Mouse (Mus musculus) forebrain, embryonic 10.5 days (tissue): ENCODE results near the gene Lep. TPM values are rescaled to one million over a fixed set of nuclear protein-coding genes. Genes with fewer than 3 reads are reported as not detected.
A peak's percentile ranks its signal among the peaks of the same experiment; 100 is the strongest.

ENCODE experiments used
- DNase-seq: peaks from one replicate; pipeline ENCODE4 v3.0.0-alpha.2; 2017; ENCODE audit warnings: low spot score; ENCODE audit errors: extremely low spot score
- H3K27ac ChIP-seq: fragments of 300-500 bp; sonication (generic); 2 replicates; pipeline ENCODE4 v1.5.1; 2016; ENCODE audit warnings: mild to moderate bottlenecking
- H3K27me3 ChIP-seq: fragments of 300-500 bp; sonication (generic); 2 replicates; pipeline ENCODE4 v1.6.1; 2016; ENCODE audit warnings: mild to moderate bottlenecking; ENCODE audit not compliant: poor library complexity, severe bottlenecking
- H3K36me3 ChIP-seq: fragments of 300-500 bp; sonication (generic); replicated peaks from 2 replicates; pipeline ENCODE4 v1.6.1; 2016; ENCODE audit warnings: mild to moderate bottlenecking, moderate library complexity
- H3K4me1 ChIP-seq: fragments of 300-500 bp; sonication (generic); 2 replicates; pipeline ENCODE4 v1.6.1; 2016
- H3K4me3 ChIP-seq: fragments of 300-500 bp; sonication (generic); 2 replicates; pipeline ENCODE4 v1.5.1; 2016; ENCODE audit warnings: mild to moderate bottlenecking, moderate library complexity
- H3K9me3 ChIP-seq: fragments of 300-500 bp; sonication (generic); 2 replicates; pipeline ENCODE4 v1.6.1; 2016; ENCODE audit warnings: mild to moderate bottlenecking, moderate library complexity
- WGBS: fragments of 180-500 bp; shearing (Covaris S2); methylation state at CpG from one replicate; pipeline ENCODE4 v1.1.7; 2016; 5-methylcytosine and 5-hydroxymethylcytosine counted together
- polyA plus RNA-seq: library from polyadenylated mRNA; unstranded; fragments of >200 nt; fragmentation: Nextera tagmentation; extraction: Ambion mirVana; gene quantifications from 2 replicates; pipeline ENCODE4 v1.2.1, GENCODE M21; 2016

Gene Lep
- polyA plus RNA-seq, 1 experiment from 2014 or later = not detected

GRCm38 (mm10) chr6:29026766-29027165, 33.3 kb upstream of the Lep start:
- peaks cover 36% of the 10 kb centered on the region for H3K27me3 ChIP-seq
- peaks cover 26% of the 10 kb centered on the region for H3K4me1 ChIP-seq
- H3K27ac ChIP-seq = no peak overlapping the region
- H3K36me3 ChIP-seq = no peaks in the 10 kb centered on the region
- 42% methylated on average over 6 of the region's 6 CpGs for WGBS
- H3K9me3 ChIP-seq = peaks cover 5% of the 10 kb centered on the region; the same call in 1 of the 2 replicates
- DNase-seq = no peak
- H3K4me3 ChIP-seq = no peak overlapping the region

GRCm38 (mm10) chr6:29028129-29028528, 31.9 kb upstream of the Lep start:
- WGBS = 66% methylated on average over 5 of the region's 5 CpGs

GRCm38 (mm10) chr6:29029521-29029920, 30.5 kb upstream of the Lep start:
- Histone ChIP-seq H3K4me3 (no peak overlapping the region), H3K4me1 (peaks cover 21% of the 10 kb centered on the region), H3K27ac (no peak overlapping the region), H3K27me3 (peaks cover 19% of the 10 kb centered on the region), H3K9me3 (peaks cover 5% of the 10 kb centered on the region; the same call in 1 of the 2 replicates), H3K36me3 (no peaks in the 10 kb centered on the region)
- 82% methylated on average over 6 of the region's 6 CpGs for WGBS
- DNase-seq = no peak

More at GRCm38 (mm10) chr6:29028129-29028528, 31.9 kb upstream of the Lep start:
- H3K4me1 ChIP-seq = peaks cover 26% of the 10 kb centered on the region
- H3K4me3 ChIP-seq = no peak overlapping the region
- peaks cover 28% of the 10 kb centered on the region for H3K27me3 ChIP-seq
- peaks cover 5% of the 10 kb centered on the region; the same call in 1 of the 2 replicates for H3K9me3 ChIP-seq
- 0 out of 2 replicates have a peak overlapping the region, but pooled peaks have one; percentile 12 for H3K27ac ChIP-seq
- DNase-seq = no peak
- H3K36me3 ChIP-seq = no peaks in the 10 kb centered on the region

- Histone ChIP-seq H3K4me3 (no peak overlapping the region), H3K36me3 (no peaks in the 10 kb centered on the region), H3K9me3 (peaks cover 5% of the 10 kb centered on the region; the same call in 1 of the 2 replicates), H3K4me1 (peaks cover 16% of the 10 kb centered on the region), H3K27me3 (peaks cover 2% of the 10 kb centered on the region; the same call in 1 of the 2 replicates), H3K27ac (no peak overlapping the region)
- whole genome bisulfite sequencing = 89% methylated on average over 6 of the region's 6 CpGs
- no peak for DNase-seq
Measured at GRCm38 (mm10) chr6:29031216-29031615, 28.8 kb upstream of the Lep start.

- Histone ChIP-seq H3K4me1 (peaks cover 10% of the 10 kb centered on the region), H3K27me3 (no peaks in the 10 kb centered on the region), H3K4me3 (no peak overlapping the region), H3K9me3 (peaks cover 5% of the 10 kb centered on the region; the same call in 1 of the 2 replicates), H3K36me3 (no peaks in the 10 kb centered on the region), H3K27ac (no peak overlapping the region)
- no peak for DNase-seq
- WGBS = 91% methylated on average over 13 of the region's 13 CpGs
Measured at GRCm38 (mm10) chr6:29031704-29032310, 28.2 kb upstream of the Lep start.

- H3K4me3 ChIP-seq = no peak overlapping the region
- H3K9me3 ChIP-seq = peaks cover 5% of the 10 kb centered on the region; the same call in 1 of the 2 replicates
- H3K27ac ChIP-seq = no peak overlapping the region
- no peaks in the 10 kb centered on the region for H3K27me3 ChIP-seq
- 88% methylated on average over 12 of the region's 12 CpGs for WGBS
- H3K36me3 ChIP-seq = no peaks in the 10 kb centered on the region
- no peak for DNase-seq
- peaks cover 7% of the 10 kb centered on the region for H3K4me1 ChIP-seq
Measured at GRCm38 (mm10) chr6:29032411-29032810, 27.6 kb upstream of the Lep start.

- peaks cover 5% of the 10 kb centered on the region; the same call in 1 of the 2 replicates for H3K9me3 ChIP-seq
- no peak for DNase-seq
- H3K4me3 ChIP-seq = no peak overlapping the region
- no peak overlapping the region for H3K27ac ChIP-seq
- no peaks in the 10 kb centered on the region for H3K27me3 ChIP-seq
- 66% methylated on average over 7 of the region's 7 CpGs for WGBS
- H3K36me3 ChIP-seq = no peaks in the 10 kb centered on the region
- H3K4me1 ChIP-seq = peaks cover 17% of the 10 kb centered on the region
Measured at GRCm38 (mm10) chr6:29033981-29034646, 25.9 kb upstream of the Lep start.

- DNase-seq = no peak
- WGBS = 70% methylated on average over 4 of the region's 4 CpGs
Measured at GRCm38 (mm10) chr6:29036698-29037097, 23.3 kb upstream of the Lep start.

GRCm38 (mm10) chr6:29040266-29040665, 19.8 kb upstream of the Lep start:
- H3K9me3 ChIP-seq = peaks cover 3% of the 10 kb centered on the region; the same call in 1 of the 2 replicates
- WGBS = 87% methylated on average over 2 of the region's 2 CpGs
- no peak overlapping the region for H3K4me3 ChIP-seq
- no peaks in the 10 kb centered on the region for H3K27me3 ChIP-seq
- no peaks in the 10 kb centered on the region for H3K36me3 ChIP-seq
- no peak for DNase-seq
- H3K27ac ChIP-seq = no peak overlapping the region
- H3K4me1 ChIP-seq = peaks cover 11% of the 10 kb centered on the region

More at GRCm38 (mm10) chr6:29036698-29037097, 23.3 kb upstream of the Lep start:
- Histone ChIP-seq H3K27me3 (no peaks in the 10 kb centered on the region), H3K4me1 (peaks cover 17% of the 10 kb centered on the region), H3K36me3 (no peaks in the 10 kb centered on the region), H3K27ac (no peak overlapping the region), H3K4me3 (no peak overlapping the region), H3K9me3 (no peaks in the 10 kb centered on the region)

GRCm38 (mm10) chr6:29044029-29044428, 16.0 kb upstream of the Lep start:
- H3K9me3 ChIP-seq = peaks cover 3% of the 10 kb centered on the region; the same call in 1 of the 2 replicates
- no peaks in the 10 kb centered on the region for H3K4me1 ChIP-seq
- H3K27ac ChIP-seq = no peak overlapping the region
- DNase-seq = no peak
- H3K4me3 ChIP-seq = no peak overlapping the region
- H3K36me3 ChIP-seq = no peaks in the 10 kb centered on the region
- no peaks in the 10 kb centered on the region for H3K27me3 ChIP-seq

GRCm38 (mm10) chr6:29049926-29050325, 10.1 kb upstream of the Lep start:
- no peak overlapping the region for H3K27ac ChIP-seq

GRCm38 (mm10) chr6:29052188-29052587, 7.8 kb upstream of the Lep start:
- no peak for DNase-seq
- 75% methylated on average over 9 of the region's 9 CpGs for WGBS

More at GRCm38 (mm10) chr6:29049926-29050325, 10.1 kb upstream of the Lep start:
- Histone ChIP-seq H3K4me3 (no peak overlapping the region), H3K4me1 (no peaks in the 10 kb centered on the region), H3K9me3 (no peaks in the 10 kb centered on the region), H3K36me3 (no peaks in the 10 kb centered on the region), H3K27me3 (no peaks in the 10 kb centered on the region)
- no peak for DNase-seq
- 69% methylated on average over 5 of the region's 5 CpGs for WGBS

GRCm38 (mm10) chr6:29053181-29053580, 6.8 kb upstream of the Lep start:
- H3K36me3 ChIP-seq = no peaks in the 10 kb centered on the region
- no peaks in the 10 kb centered on the region for H3K4me1 ChIP-seq
- no peaks in the 10 kb centered on the region for H3K27me3 ChIP-seq
- no peak overlapping the region for H3K27ac ChIP-seq
- DNase-seq = no peak
- 86% methylated on average over 7 of the region's 7 CpGs for WGBS
- no peaks in the 10 kb centered on the region for H3K9me3 ChIP-seq
- H3K4me3 ChIP-seq = no peak overlapping the region

More at GRCm38 (mm10) chr6:29052188-29052587, 7.8 kb upstream of the Lep start:
- Histone ChIP-seq H3K9me3 (no peaks in the 10 kb centered on the region), H3K27ac (no peak overlapping the region), H3K4me3 (no peak overlapping the region), H3K27me3 (no peaks in the 10 kb centered on the region), H3K36me3 (no peaks in the 10 kb centered on the region), H3K4me1 (no peaks in the 10 kb centered on the region)
